Mouse (Mus musculus) 3134 (cell line): ENCODE data around the gene Ikzf1.

Source experiments
- DNase-seq: peaks from one replicate; pipeline ENCODE4 v3.0.0-alpha.2; 2011; ENCODE audit warnings: low spot score; ENCODE audit not compliant: insufficient read length; ENCODE audit errors: extremely low read depth

Gene Ikzf1

DNA sequence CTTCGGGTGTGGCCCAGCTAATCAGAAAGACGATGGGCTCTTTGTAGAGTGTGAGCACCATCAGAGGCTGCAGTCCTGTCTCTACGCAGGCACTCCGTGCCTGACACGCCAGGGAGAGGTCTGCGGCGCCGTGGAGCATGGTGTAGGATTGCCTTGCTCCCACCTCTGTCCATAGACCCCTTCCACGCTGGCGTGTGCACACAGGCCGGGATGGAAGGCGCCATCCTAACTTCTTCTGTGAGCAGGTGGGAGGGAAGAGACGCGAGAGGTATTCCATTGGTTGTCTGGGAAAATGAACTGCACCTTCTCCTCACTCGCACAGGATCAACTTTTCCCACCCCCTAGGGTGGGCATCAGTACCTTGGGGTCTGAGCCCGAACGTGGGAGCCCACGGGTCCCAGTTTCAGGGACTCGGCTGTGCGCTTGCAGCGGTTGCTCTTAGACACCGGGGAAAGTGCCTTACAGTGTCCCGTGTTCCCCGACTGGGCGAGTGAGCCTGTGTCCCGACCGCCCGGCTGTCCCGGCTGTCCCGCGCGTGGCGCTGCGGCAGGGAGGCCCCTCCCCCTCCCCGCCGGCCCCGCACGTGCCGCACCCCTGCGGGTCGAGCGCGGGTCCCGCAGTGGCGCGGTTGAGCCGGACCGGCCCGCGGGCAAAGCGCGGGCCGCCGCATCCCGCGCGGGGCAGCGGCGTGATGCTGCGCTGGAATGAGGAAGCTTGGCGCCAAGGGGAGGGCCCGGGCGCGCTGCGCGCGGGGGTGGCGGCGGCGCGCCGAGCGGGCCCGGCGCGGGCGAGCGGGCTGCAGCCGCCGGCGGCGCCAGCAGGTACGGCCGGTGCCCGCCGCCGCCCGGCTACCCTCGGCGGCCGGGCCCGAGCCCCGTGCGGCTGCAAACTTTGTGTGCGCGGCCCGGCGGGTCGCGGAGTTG lies at the start of gene Ikzf1:
Gene Ikzf1, plus strand, starts transcription at position 74 of the 923 bp plus-strand sequence.
- DNase-seq, result no peak

DNA sequence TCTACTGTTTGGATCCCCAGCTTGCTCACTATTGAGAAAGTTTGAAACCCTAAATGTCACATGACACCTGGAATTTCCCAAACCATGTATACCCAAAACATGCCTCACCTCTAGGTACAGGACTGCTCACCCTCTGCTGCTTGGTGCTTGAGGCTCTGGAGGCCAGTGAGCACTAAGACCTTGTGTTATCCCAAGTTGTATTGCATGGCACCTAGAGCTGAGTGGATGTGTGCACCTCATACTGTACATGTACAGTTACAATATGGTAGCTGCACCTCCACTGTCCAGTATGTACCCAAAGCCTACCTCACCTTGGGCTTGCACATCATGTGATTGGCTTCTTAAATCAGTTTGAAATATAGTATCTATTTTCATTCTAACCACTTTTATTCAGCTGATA lies 40.5 kb upstream of the Ikzf1 start:
- DNase-seq, result no peak

DNA sequence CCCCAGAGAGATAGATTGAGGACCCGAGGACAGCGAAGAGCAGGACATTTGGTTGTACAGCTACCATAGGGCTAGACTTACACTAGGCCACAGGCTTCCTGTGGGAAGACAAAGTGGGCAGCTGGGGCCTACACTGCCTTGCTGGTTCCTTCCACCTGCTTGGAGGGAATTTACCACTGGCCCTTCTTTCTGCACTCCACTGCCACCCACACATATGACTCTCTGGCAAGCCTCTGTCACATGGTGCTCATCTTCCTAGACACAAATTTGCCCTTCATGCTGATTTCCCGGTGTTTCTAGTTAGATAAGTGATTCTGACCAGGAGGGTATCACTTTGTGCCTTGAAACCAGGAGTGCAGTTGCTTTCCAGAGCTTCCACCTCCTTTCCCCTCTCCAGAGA lies 28.4 kb upstream of the Ikzf1 start:
- DNase-seq, result no peak

DNA sequence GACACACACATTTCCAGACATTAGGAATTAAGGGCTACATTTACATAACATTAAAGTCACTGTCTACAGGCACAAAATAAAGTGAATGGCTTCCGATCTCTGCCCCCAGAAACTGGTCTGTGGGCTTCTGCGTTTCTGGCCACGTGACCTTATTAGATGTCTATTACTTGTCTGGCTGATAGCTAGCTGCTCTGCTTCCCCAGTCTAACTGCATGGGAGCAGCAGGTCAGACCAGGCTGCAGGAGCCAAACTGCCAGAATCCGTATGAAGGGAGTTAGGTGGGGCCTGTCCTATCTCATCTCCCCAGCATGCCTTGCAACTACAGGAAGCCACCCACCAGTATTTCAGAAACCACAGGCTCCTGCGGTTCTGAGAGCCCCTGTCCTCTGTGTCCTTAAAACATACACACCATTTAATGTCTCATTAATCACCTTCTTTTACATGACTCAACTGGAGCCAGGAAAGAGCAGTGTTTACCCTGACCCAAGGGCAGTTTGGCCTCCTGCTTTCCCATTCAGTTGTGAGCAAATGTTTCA lies 27.7 kb upstream of the Ikzf1 start:
- no peak for DNase-seq

DNA sequence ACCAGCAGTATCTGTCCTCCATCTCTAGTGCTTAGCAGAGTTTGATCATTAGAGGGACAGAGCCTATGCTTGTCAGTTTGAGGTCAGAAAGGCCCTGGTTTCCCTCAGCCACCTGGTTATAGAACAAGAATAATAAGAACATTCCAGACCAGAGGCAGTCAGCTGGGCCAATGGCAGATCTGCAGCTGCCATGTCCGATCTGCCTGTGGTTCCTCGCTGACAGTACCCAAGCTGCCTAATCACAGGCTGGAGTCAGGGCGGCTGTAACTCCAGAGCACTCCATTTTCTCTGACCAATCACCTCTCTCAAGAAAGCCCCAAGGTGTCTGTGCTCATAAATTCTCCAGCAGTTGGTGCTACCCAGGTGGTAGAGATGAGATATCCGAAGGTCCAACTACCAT lies 27.2 kb upstream of the Ikzf1 start:
- no peak for DNase-seq

DNA sequence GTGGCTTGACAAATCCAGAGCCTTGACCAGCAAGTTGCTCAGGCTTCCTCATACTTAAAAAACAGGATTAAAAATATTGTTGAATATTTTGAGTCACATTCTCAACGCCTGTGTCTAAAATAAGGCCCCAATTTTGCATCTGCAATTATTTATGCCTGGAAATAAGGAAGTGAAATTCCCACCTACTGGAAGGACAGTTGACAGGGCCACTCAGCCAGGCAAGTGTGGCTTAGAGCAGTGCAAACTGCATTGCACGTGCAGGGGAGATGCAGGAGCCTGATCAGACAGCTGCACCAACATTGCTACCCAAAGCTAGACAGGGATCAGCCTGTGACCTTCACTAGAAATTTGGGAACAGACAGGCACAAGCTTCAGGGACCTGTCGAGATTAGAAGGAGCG lies 26.0 kb upstream of the Ikzf1 start:
- DNase-seq, result no peak

DNA sequence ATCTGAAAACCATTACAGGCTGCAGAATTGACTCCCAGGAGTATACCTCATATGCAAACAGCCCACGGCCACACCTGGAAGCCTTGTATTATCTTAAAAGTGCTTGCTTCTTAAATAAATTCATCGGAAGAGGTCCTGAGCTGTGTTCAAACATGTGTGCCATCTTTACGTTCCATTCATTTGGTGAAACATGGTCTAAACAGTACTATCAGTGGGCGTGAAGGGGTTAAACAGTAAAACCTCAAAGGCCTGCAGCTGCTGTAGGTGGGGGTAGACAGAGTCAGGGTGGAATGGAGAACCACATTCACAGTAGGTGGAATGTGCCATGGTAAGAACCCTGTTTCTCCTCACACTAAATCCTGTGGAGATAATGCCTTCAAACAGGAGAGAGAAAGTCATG lies 24.2 kb upstream of the Ikzf1 start:
- no peak for DNase-seq

DNA sequence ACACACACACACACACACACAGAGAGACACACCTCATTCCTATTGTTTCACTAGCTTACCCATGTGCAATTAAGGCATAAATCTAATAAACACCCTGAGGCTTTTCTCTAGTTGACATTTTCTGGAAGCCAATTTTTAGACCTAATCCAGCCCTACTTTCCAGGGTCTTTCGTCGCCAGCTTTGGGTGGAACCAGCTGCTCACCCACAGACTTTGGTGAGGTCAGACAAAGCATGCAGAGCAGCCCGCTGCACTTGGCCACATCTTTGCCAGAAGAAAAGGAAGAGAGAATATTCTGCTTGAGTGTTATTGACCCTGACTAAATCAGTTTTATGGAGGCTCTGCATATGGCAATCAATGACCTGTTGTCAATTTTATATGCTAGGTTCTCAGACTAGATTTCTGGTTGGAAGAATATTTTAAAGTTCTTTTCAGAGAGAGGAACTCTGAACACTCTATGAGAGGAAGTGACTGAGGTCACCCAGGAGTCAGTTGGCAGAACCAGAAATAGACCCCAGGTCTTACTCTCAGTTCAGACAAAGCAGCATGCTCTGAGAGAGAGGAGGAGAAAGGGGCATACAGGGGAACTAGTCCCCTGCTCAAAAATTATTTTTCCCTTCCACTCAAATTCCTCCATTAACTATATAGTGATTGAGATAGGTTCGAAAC lies 17.4 kb upstream of the Ikzf1 start:
- DNase-seq, result no peak

DNA sequence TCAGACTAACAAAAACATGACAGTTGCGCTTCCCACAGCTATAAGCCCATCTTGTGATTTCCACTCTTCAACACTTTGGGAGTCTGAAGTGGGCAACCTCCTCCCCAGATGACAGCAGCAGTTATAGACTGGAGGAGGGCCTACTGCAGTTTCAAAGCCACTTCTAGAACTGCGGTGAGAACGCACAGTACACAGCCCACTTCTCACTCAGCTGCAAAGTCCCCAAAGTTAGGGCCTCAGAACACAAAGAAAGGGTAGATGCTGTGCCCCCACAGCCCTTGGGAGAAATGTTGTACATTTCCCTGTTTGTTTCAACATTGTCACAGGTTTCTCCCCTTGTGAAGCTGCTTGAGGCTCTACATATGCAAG lies 16.9 kb upstream of the Ikzf1 start:
- DNase-seq, result no peak

DNA sequence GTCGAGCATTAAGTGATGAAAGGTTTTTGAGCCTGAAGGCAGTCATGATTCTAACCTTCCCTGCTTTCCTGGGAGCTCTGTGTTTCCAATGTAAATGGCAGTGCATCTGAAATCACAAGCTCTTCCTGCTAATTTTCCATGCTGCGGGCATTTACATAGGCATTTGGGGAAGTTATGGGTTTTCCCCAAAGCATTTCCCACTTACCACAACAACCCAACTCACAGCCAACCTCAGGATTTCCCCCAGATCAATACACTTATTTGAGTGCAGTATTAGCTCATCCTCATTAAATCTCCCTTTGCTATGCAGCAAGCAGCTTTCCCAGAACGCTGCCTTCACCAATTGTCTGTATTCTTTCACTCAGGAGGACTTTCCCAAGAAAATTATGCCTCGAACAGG lies 11.8 kb upstream of the Ikzf1 start:
- no peak for DNase-seq

DNA sequence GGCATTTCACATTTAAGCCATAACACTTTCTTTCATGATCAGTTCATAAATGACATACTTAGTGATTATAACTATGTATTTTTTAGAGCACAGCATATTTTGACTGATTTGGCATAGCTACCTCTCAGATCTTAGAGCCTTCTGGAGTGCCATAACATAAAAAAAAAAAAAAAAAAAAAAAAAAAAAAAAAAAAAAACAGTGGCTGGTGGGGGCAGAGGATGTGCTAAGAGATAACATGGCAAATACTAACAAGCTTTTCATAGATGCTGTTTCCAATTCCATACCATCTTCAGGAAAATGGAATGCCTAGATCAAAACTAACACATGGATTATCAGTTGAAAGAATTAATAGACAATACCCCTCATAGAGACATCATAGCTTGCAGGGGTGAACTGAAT lies 9.7 kb upstream of the Ikzf1 start:
- DNase-seq, result no peak

DNA sequence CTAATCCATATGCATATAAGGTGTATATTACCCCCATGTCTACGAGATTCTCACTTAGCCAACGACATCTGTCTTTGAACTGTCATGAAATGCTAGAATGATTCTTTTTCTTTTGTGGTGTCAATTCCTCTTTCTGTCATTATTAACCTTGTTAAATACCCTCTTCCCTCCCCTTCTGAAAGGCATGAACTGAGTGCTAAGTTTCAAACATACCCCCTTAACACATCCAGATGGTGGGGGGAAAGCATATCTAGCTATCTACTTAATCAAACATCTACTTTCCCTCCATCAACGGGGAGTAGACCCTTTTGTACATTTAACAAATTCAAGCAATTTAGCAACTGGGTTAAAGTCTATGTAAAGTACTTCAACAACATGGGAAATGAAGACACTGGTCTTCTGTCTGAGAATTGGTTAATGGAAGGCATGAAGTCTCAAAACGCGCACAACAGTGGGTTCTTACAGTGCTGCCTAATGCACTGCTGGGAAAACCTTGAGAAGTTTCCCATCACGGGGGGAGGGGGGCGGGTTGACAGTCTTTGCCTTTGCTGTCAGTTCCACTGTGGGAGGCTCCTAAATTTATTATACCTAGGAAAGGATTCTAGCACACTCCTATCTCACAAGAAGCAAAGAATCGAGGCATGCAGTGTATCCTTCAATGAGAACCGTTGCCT lies 8.6 kb upstream of the Ikzf1 start:
- DNase-seq, result no peak

DNA sequence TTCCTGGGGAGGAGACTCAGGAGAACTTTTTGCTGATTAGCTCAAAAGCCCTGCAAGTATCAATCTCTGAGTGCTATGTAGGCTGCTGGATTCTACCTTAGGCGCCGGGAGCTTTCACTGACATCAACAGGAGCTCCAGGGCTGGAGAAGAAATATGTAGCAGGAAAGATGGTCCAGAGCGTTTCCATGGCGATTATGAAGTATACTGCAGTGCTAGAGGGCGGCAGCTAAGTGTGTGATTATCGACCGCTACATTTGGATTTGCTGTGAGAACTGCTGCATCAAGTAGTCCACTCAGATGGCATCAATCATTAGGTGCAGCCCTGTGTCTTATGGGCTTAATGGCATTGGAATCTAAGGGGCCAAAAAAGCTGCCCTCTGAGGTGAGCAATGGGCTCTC lies 7.6 kb upstream of the Ikzf1 start:
- no peak for DNase-seq

DNA sequence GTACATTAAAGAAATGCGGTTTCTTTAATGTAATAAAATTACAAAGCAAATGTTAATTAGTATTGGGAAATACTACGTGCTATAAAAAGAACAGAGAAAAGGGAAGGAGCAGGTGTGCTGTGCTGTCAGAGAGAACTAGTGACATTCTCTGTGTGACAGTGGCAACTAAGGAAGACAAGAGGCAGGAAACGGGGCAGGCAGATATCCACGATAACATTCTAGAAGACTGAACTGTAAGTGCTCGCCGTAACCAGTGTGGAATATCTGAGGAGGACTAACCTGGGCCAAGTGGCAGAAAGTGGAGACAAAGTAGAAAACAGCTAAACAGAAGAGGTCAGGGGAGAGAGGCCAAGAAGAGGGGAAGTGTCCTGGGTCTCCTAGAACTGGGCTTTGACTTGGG lies 5.8 kb upstream of the Ikzf1 start:
- no peak for DNase-seq

DNA sequence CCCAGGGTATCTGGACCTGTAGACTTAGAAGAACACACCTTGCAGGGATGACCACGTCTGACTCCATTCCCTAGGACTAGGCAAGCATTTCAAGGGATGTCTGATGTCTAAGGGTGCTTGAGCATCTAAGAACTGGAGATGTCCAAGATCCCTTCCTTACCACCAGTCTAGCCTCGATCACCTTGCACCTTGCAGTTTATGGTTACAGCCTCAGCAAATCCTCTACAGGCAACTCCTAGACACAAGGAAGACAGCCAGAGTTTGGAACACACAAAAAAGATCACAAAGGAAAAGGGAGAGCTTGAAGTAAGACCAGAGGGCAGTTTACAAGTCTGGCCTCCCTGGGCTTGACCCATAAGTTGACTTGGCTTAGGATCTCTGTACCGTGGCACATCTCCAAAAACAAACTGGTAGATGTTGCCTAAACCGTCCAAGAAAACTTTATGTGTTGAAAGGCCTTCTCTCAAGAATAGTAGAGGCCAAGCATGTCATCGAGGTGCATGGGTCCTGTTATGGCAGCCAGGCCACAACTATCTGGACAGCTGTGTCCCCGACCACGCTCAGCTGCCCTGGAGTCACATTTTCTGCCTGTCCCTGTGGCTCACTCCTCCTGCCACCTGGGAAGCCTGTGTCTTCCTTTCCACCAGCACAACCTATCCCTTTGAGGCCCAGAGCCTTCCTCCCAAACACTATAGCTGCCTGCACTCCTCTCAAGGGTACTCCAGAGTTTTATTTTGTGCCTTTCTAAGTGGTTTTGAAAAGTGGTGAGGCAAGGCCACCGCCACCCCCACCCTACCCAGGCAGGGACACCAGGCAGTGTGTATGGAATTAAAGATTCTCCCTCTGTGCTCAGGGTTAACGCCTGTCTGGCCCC lies 510 bp upstream of the Ikzf1 start:
- no peak for DNase-seq

DNA sequence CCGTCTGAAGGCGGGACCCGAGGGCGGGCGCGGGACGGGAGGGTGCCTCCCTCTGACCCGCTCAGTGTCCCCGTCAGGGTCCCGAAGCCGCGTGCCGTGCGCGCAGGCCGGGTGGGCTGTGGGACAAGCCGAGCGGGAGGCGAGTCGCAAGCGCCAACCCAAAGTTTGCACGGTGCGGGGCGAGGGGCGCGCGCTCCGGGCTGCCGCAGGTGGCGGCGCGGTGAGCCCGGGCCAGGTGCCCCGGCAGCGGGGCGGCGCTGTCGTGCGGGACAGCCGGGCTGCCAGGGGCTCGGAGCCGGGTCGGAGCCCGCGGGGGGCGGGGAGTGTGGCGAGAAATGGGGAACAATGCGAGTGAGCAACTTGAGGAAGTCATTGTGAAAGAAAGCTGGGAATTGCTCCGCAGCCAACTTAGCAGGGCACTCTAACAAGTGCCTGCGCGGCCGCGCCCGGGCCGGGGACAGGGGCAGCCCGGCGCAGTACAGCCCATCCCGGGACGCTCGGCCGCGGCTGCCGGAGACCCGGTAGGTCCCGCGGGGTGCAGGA lies 1.1 kb downstream of the Ikzf1 start:
- no peak for DNase-seq

DNA sequence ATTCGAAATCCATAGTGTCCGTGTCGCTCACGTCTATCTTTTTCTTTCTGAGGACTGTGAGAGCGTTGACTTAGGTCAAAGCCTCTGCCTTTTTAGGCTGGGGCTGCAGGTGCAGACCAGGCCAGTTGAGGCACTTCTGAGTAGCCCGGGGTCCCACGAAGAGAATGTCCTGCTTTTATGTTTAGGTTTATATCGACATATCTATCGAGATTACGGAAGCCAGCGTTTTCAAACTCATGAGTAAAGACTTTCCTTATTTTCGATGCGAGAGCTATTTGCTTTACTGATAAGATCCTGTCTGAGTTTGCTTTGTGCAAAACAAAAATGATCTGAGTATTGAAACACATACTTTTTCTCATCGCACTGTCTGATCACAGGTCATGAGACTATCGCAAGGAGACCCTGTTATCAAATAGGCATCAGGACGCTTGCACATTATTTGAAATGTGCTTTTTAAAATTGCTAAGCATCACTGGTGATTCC lies 1.8 kb downstream of the Ikzf1 start:
- DNase-seq, result no peak

DNA sequence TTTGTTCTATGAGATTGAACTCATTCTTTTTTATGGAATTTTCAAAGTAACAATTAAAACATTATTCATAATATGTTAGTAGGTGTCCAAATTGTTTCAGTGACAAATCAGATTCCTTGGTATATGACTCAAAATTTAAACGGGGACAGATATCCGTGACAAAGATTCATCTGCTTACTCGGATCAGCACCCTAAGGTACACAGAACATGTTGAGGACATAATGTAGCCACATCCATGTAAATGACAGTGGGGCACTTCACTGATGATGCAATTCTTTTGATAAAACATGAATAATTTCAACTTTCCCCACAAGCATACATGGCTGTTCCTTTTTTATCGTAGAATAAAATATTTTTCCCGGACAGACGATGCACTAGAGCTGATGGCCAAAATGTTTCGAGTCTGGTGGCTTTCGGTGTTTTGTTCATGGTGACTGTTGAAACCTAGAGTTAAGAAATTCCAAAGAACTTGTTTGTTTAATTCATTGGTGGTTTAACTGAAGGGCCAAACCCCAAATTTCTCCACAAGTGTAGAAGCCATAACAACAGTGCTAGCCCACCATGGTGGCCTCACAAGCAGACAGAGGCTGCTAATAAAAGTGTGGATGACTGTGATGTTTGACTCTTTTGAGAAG lies 2.9 kb downstream of the Ikzf1 start:
- no peak for DNase-seq

DNA sequence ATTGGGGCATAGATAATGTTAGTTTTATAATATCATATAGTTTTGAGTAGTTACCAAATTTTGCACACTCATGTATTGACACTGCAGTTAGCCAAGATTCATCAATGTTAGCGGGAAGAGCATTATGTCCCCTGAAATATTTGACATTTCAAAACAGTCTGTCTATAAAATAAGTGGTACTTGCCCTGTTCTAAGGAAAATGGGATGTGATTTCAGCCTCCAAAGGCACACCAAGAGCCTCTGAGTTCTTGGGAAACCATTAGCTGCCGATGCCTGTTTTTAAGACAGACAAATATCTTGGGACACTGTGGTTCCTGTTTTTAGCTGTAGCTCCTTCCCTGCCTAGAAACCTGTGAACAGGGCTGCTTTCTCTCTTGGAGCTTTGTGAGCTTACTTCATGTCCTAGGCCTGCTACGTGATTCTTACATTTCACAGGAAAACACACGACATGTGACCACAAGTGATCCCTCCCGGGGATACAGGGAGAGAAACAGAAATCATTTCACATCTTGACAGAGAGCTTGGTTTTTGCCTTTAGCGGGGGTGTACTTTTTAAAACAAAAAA lies 4.0 kb downstream of the Ikzf1 start:
- DNase-seq, result no peak
